8 mouse cellular contexts compared by ENCODE assay signal in genomic region chr4:151539881-151540280, GRCm38 (mm10).
DNase-seq lines count a peak whose midpoint lies in the region; ATAC-seq lines count a peak whose summit lies in the region.
"Had no signal": no experiment of that assay in that cellular context is flagged by ENCODE, and none has a peak within 500 bp of the region (broad histone marks: within the 10 kb centered on the region; RNA-seq: fewer than 3 reads in every experiment).

No protein-coding gene starts in this region.

- H3K4me3 ChIP-seq in hindbrain, embryonic 12.5 days: no peak overlapping the region

- intact Hi-C loops in heart, postnatal 36 days (cut with DNase I): no loop called here

- H3K36me3 ChIP-seq in hindbrain, embryonic 12.5 days: no peaks in the 10 kb centered on the region

- no peak overlapping the region for H3K4me2 ChIP-seq in hindbrain, embryonic 12.5 days (replicated peaks)

- H3K27me3 ChIP-seq in hindbrain, embryonic 12.5 days: no peaks in the 10 kb centered on the region

- H3K4me1 ChIP-seq in hindbrain, embryonic 12.5 days: peaks cover 46% of the 10 kb centered on the region

- DNase-seq in heart, adult 18-20 months: peak; percentile 24 to 57
- DNase-seq in heart, postnatal 36 days: no peak
- peak; percentile 20 for DNase-seq in urinary bladder, postnatal 14 days (ENCODE audit: low spot score)
- no peak for DNase-seq in urinary bladder, postnatal 10 days (ENCODE audit: low spot score)
- no peak for DNase-seq in frontal cortex, postnatal 25 days (ENCODE audit: low spot score in 2 of 2)
- DNase-seq: lung, postnatal 14 days had no signal

- ATAC-seq in hindbrain, embryonic 12.5 days (ENCODE audit: low FRiP score): no peak
- no peak for ATAC-seq in megakaryocyte-erythroid progenitor cell, adult 5-6 weeks (replicated peaks; ENCODE audit: low FRiP score, low TSS enrichment, poor library complexity, severe bottlenecking)

- WGBS in hindbrain, embryonic 12.5 days: 69% methylated on average over 5 of the region's 5 CpGs

- H3K9me3 ChIP-seq in hindbrain, embryonic 12.5 days (replicated peaks): no peaks in the 10 kb centered on the region

- 0 out of 2 replicates have a peak overlapping the region, but pooled peaks have one; percentile 23 for H3K27ac ChIP-seq in hindbrain, embryonic 12.5 days

- no peak overlapping the region for H3K9ac ChIP-seq in hindbrain, embryonic 12.5 days

Comparison
In these comparisons a context has a peak if more than half of its experiments do, and no peak if none do; other contexts are left out.
1. DNase-seq: peak in heart, adult 18-20 months (2 of 2) and urinary bladder, postnatal 14 days (single experiment); none in heart, postnatal 36 days (0 of 2), urinary bladder, postnatal 10 days (single experiment) and frontal cortex, postnatal 25 days (0 of 2).